Mouse (Mus musculus) spleen, adult 2 months (tissue): ENCODE measurements around the gene Med25.

Experiments
- CTCF ChIP-seq: fragments of 200-500 bp; IDR thresholded peaks from 2 replicates; pipeline ENCODE4 v1.5.1; 2011; ENCODE audit warnings: mild to moderate bottlenecking, inconsistent platforms; ENCODE audit not compliant: insufficient read depth, insufficient read length, insufficient replicate concordance; ENCODE audit errors: extremely low read depth
- POLR2A ChIP-seq: fragments of 200-500 bp; IDR thresholded peaks from 2 replicates; pipeline ENCODE4 v1.6.1; 2011; ENCODE audit warnings: low read depth, low read length, inconsistent platforms

DNA sequence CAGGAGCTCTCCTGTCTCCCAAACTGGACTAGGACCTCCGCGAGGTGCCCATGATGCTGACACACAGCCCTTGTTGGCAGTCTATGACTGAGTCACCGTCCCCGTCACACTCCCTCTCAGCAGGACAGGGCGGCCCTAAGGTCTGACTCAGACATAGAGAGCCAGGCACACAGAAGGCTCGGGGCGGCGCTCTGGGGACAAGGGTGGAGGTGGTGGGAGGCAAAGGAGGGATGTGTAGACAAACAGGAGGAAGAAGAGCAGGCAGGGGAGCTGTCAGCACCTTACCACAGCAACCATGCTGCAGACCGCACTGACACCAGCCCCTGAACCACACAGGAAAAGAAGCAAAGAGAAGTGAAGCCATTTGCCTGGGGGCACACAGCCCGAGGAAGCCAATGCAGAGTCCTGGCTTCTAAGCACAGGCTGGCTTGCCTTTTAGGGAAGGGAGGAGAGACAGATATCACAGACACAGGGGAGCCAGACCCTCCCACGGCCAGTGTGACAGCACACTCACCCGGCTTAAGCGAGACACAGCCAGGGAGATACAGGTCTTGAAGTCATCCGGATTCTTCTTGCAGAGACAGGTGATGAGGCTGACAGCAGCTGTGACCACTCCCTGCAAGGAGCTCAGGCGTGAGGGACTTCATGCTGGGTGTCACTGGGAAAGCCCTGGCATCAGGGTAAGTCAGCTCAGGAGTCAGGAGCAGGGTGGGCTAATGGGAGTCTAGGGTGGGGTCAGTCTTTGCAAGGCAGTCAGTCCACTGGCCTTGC lies 16.4 kb upstream of the Med25 start:
- no peak for TF ChIP-seq POLR2A
- no peak for TF ChIP-seq CTCF
